Mouse (Mus musculus) lung, embryonic 14.5 days (tissue): ENCODE measurements around the gene Igf2r. TPM values are rescaled to one million over a fixed set of nuclear protein-coding genes. Genes with fewer than 3 reads are reported as not detected.
"Not testable (repeated sequence)": the region's sequence is repeated elsewhere in the genome, so short reads cannot be mapped to it uniquely, and the experiment has no call there.

ENCODE experiments used
- ATAC-seq: fragments of 200-750 bp; cut with Nextera tagmentation; 2 replicates; pipeline ENCODE4 v1.8.0; 2017; ENCODE audit warnings: mild to moderate bottlenecking, moderate TSS enrichment, moderate library complexity; ENCODE audit not compliant: insufficient read depth
- DNase-seq: peaks from one replicate; pipeline ENCODE4 v3.0.0-alpha.2; 2015
- H3K27ac ChIP-seq: fragments of 300-500 bp; sonication (generic); 2 replicates; pipeline ENCODE4 v1.5.1; 2014; ENCODE audit warnings: low read depth, mild to moderate bottlenecking, moderate library complexity
- H3K27me3 ChIP-seq: fragments of 300-500 bp; sonication (generic); 2 replicates; pipeline ENCODE4 v1.6.1; 2014; ENCODE audit warnings: low read length, control low read depth; ENCODE audit not compliant: insufficient read depth
- H3K36me3 ChIP-seq: fragments of 300-500 bp; sonication (generic); 2 replicates; pipeline ENCODE4 v1.6.1; 2014; ENCODE audit warnings: control low read depth; ENCODE audit not compliant: insufficient read depth
- H3K4me1 ChIP-seq: fragments of 300-500 bp; sonication (generic); 2 replicates; pipeline ENCODE4 v1.6.1; 2014; ENCODE audit warnings: antibody characterized with exemption, control low read depth; ENCODE audit not compliant: insufficient read depth
- H3K4me2 ChIP-seq: fragments of 300-500 bp; sonication (generic); 2 replicates; pipeline ENCODE4 v1.6.1; 2014; ENCODE audit warnings: mild to moderate bottlenecking
- H3K4me3 ChIP-seq: fragments of 300-500 bp; sonication (generic); 2 replicates; pipeline ENCODE4 v1.5.1; 2014; ENCODE audit warnings: low read depth, low read length
- H3K9ac ChIP-seq: fragments of 300-500 bp; sonication (generic); 2 replicates; pipeline ENCODE4 v1.6.1; 2014
- H3K9me3 ChIP-seq: fragments of 300-500 bp; sonication (generic); 2 replicates; pipeline ENCODE4 v1.6.1; 2016; ENCODE audit warnings: low read depth, low read length, control low read depth
- CTCF ChIP-seq: IDR thresholded peaks from 2 replicates; pipeline ENCODE4 v1.5.1; 2016; ENCODE audit warnings: antibody characterized with exemption, low read depth
- WGBS: fragments of 180-500 bp; shearing (Covaris S2); extraction: QIAGEN DNeasy Blood & Tissue Kit; methylation state at CpG from one replicate; pipeline ENCODE4 v1.1.7; 2014; 5-methylcytosine and 5-hydroxymethylcytosine counted together
- polyA plus RNA-seq: library from polyadenylated mRNA; unstranded; fragments of >200 nt; fragmentation: Nextera tagmentation; extraction: Ambion mirVana; gene quantifications from 2 replicates; pipeline ENCODE4 v1.2.1, GENCODE M21; 2014

Gene Igf2r
- polyA plus RNA-seq, 1 experiment from 2014 or later = 87.0 TPM

DNA sequence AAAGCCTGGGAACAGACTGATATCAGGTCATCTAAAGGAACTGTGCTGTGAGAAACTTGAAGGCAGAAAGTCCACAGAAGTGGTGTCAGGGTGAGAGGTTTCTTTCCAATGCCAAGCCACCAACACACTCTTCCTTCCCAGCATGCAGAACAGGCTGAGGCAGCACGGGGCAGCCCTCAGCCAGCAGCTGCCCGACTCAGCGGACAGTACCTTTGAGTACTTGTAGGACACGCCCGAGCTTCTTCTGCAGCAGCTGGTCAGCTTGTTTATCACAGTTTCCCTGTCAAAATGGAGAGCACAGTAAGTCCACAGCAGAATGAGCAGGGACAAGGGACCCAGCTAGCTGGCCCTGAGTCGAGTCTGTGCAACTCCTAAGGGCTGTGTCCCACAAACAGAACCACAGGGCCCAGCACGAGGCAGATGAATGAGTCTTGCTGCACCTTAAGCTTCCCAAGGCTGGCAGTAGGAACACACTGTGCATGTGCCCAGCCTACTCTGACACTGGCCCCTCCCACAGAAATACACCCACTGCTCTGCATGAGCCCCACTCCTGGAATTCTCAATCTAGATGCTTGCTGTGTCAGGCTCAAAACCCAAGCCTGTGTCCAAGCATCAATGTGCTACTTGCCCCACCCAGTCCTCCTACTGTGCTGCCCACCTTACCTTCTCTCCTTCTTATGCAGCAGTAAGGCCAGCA lies 84.4 kb downstream of the Igf2r start:
- Histone ChIP-seq H3K36me3 (peaks cover 82% of the 10 kb centered on the region), H3K27me3 (no peaks in the 10 kb centered on the region), H3K4me1 (no peaks in the 10 kb centered on the region), H3K9ac (no peak overlapping the region), H3K4me3 (no peak overlapping the region), H3K4me2 (no peak overlapping the region), H3K9me3 (no peaks in the 10 kb centered on the region), H3K27ac (no peak overlapping the region)
- WGBS = 76% methylated on average over 7 of the region's 7 CpGs
- DNase-seq (no peak), ATAC-seq (no peak)
- no peak for TF ChIP-seq CTCF

DNA sequence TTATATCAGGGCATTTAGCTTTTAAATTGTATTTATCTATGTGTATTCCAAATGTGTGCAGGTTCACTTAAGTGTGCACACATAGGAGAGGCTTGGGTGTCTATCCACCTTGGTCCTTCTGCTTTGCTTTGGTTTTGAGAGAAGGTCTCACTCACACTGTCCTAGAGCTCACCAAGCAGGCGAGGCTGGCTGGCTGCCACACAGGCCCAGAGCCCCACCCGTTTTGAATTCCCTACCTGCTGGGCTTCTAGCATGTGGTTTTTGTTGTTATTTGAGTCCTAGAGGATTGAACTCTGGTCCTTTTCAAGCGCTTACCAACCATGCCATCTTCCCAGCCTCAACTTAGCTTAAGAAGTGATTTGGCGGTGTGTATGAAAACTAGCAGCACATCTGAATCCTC lies 85.1 kb downstream of the Igf2r start:
- peaks cover 77% of the 10 kb centered on the region for H3K36me3 ChIP-seq
- TF ChIP-seq CTCF = no peak
- no peak for ATAC-seq

DNA sequence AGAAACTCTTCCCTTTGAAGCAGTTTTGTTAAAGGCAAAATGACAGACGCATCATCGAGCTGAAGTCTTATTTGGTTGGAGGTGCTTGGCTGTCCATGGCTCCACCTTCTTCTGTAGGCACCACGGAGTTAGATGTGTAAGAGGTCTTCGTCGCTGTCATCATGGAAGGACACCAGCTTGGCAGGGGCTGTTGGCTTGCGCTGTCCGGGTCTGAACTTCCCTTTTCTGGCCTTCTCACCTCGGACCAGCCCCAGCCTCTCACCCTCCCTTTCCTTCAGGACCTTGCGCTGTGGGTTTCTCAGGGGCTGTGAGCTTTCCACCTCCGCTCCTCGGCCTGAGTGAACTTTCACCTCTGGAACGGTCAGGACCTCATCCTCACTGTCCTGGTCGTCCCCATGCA lies 85.9 kb downstream of the Igf2r start:
- Histone ChIP-seq H3K27ac (no peak overlapping the region), H3K4me2 (no peak overlapping the region), H3K4me3 (no peak overlapping the region), H3K9me3 (no peaks in the 10 kb centered on the region), H3K27me3 (no peaks in the 10 kb centered on the region), H3K4me1 (no peaks in the 10 kb centered on the region), H3K36me3 (peaks cover 69% of the 10 kb centered on the region), H3K9ac (no peak overlapping the region)
- DNase-seq (no peak), ATAC-seq (no peak)
- no peak for TF ChIP-seq CTCF
- 85% methylated on average over 13 of the region's 13 CpGs for WGBS

More for the DNA sequence above, 85.1 kb downstream of the Igf2r start:
- H3K27me3 ChIP-seq = no peaks in the 10 kb centered on the region
- no peak overlapping the region for H3K4me2 ChIP-seq
- H3K4me1 ChIP-seq = no peaks in the 10 kb centered on the region
- no peak overlapping the region for H3K9ac ChIP-seq
- no peaks in the 10 kb centered on the region for H3K9me3 ChIP-seq
- WGBS = 68% methylated on average over 4 of the region's 4 CpGs
- no peak overlapping the region for H3K27ac ChIP-seq
- DNase-seq = no peak
- H3K4me3 ChIP-seq = no peak overlapping the region

DNA sequence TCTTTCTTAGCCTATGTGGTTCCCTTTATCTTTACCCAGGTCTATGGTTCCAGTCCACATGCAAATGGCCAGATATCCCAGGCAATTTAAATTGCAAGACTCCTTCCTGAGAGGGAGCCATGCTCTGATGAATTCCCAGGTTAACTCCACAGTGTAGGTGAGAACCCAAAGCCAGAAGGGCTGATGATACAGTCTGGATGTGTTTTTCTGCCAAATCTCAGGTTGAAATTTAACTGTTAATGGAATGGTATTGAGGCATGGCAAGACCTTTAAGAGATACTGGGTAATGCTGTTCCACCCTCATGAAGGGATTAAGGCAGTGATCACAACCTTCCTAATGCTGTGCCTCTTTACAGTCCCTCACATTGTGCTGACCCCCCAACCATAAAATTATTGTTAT lies 91.2 kb downstream of the Igf2r start:
- TF ChIP-seq CTCF = no peak

DNA sequence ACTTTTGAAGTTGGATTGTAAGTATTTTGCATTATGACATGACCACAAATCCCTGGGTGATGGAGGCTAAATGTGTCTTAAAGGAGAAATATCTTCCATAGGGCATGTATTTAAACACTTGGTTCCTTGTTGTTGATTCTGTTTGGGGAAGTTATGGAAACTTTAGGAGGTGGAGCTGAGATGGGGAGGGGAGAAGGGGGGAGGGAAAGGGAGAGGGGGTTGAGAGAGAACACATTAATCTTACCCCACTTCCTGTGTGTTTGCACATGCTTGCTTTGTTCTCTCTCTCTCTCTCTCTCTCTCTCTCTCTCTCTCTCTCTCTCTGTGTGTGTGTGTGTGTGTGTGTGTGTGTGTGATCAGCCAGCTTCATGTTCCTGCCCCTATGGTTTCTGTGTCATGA lies 92.3 kb downstream of the Igf2r start:
- H3K4me3 ChIP-seq = no peak overlapping the region
- H3K27ac ChIP-seq = no peak overlapping the region
- DNase-seq (no peak), ATAC-seq (no peak)
- H3K27me3 ChIP-seq = no peaks in the 10 kb centered on the region
- no peaks in the 10 kb centered on the region for H3K9me3 ChIP-seq
- H3K4me1 ChIP-seq = no peaks in the 10 kb centered on the region
- H3K36me3 ChIP-seq = peaks cover 7% of the 10 kb centered on the region; the same call in 1 of the 2 replicates
- H3K4me2 ChIP-seq = no peak overlapping the region
- H3K9ac ChIP-seq = no peak overlapping the region
- no peak for TF ChIP-seq CTCF

More for the DNA sequence above, 91.2 kb downstream of the Igf2r start:
- Histone ChIP-seq H3K9me3 (no peaks in the 10 kb centered on the region), H3K27me3 (no peaks in the 10 kb centered on the region), H3K27ac (no peak overlapping the region), H3K4me3 (no peak overlapping the region), H3K4me2 (no peak overlapping the region), H3K4me1 (no peaks in the 10 kb centered on the region), H3K9ac (no peak overlapping the region), H3K36me3 (peaks cover 18% of the 10 kb centered on the region; the same call in 1 of the 2 replicates)
- DNase-seq (no peak), ATAC-seq (no peak)

DNA sequence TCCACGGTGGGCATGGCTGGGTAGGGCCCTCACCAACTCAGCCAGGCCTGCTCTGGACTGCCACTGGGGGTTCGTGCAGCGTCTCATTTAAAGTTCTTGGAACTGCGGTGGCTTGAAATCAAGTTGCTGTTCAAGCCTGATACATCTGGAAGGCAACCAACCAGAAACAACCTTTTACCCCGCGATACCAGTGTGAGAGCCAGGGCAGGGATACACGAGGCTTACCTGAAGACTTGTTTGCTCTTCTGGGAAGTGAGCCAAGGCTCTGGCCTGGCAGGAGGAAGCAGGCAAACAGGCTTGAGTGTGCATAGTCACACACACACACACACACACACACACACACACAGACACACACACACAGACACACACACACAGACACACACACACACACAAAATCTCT lies 93.8 kb downstream of the Igf2r start, which contains the start of gene Slc22a1:
Gene Slc22a1, minus strand, starts transcription at position 184 of the 400 bp plus-strand sequence.
- no peaks in the 10 kb centered on the region for H3K4me1 ChIP-seq
- peaks cover 2% of the 10 kb centered on the region; the same call in 1 of the 2 replicates for H3K36me3 ChIP-seq
- H3K4me2 ChIP-seq = no peak within 1 kb of the TSS
- H3K9me3 ChIP-seq = no peaks in the 10 kb centered on the region
- ATAC-seq (no peak), DNase-seq (peak; percentile 68)
- H3K4me3 ChIP-seq = no peak within 1 kb of the TSS
- H3K27me3 ChIP-seq = no peaks in the 10 kb centered on the region
- H3K9ac ChIP-seq = no peak within 1 kb of the TSS
- no peak for TF ChIP-seq CTCF
- 68% methylated on average over 7 of the region's 7 CpGs for WGBS
- no peak within 1 kb of the TSS for H3K27ac ChIP-seq

DNA sequence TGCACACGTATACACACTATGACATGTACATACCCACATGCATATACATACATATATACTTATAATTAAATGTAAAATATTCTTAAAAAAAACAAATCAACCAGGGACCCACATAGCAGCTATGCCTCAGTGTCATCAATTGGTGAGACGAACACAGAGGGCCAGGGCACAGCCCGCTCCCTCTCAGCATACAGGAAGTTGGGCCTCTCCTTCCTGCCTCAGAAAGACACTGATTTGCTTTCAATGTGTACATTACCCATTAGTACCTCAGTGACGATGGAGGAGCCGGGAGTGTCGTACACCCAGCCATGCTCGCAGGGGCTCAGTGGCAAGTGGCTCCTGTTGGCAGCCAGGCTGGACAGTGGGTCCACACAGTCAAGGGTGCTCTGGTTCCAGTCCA lies 94.5 kb downstream of the Igf2r start:
- DNase-seq, H3K4me2 ChIP-seq, H3K4me3 ChIP-seq, H3K27ac ChIP-seq, H3K36me3 ChIP-seq, H3K27me3 ChIP-seq, H3K4me1 ChIP-seq, H3K9me3 ChIP-seq, H3K9ac ChIP-seq: not testable (repeated sequence)
- WGBS = 74% methylated on average over 7 of the region's 7 CpGs
- ATAC-seq = 0 out of 2 replicates have a peak, but pooled peaks have one; percentile 16
